Mouse (Mus musculus) limb, embryonic 13.5 days (tissue): ENCODE results near the gene 1700001C02Rik. TPM values are rescaled to one million over a fixed set of nuclear protein-coding genes. Genes with fewer than 3 reads are reported as not detected.

Experiments
- ATAC-seq: fragments of 200-750 bp; cut with Nextera tagmentation; 2 replicates; pipeline ENCODE4 v1.8.0; 2017; ENCODE audit warnings: low read depth, moderate number of reproducible peaks, moderate TSS enrichment; ENCODE audit not compliant: low FRiP score
- H3K27ac ChIP-seq: fragments of 300-500 bp; sonication (generic); 2 replicates; pipeline ENCODE4 v1.5.1; 2015; ENCODE audit warnings: inconsistent platforms, mild to moderate bottlenecking, moderate library complexity
- H3K27me3 ChIP-seq: fragments of 300-500 bp; sonication (generic); 2 replicates; pipeline ENCODE4 v1.6.1; 2015; ENCODE audit warnings: mild to moderate bottlenecking, inconsistent platforms
- H3K36me3 ChIP-seq: fragments of 300-500 bp; sonication (generic); 2 replicates; pipeline ENCODE4 v1.6.1; 2015; ENCODE audit warnings: inconsistent platforms, mild to moderate bottlenecking, moderate library complexity
- H3K4me1 ChIP-seq: fragments of 300-500 bp; sonication (generic); 2 replicates; pipeline ENCODE4 v1.6.1; 2015; ENCODE audit warnings: inconsistent platforms
- H3K4me2 ChIP-seq: fragments of 300-500 bp; sonication (generic); replicated peaks from 2 replicates; pipeline ENCODE4 v1.6.1; 2015; ENCODE audit warnings: inconsistent platforms, mild to moderate bottlenecking, moderate library complexity
- H3K4me3 ChIP-seq: fragments of 300-500 bp; sonication (generic); 2 replicates; pipeline ENCODE4 v1.5.1; 2015; ENCODE audit warnings: moderate library complexity, mild to moderate bottlenecking, inconsistent platforms
- H3K9ac ChIP-seq: fragments of 300-500 bp; sonication (generic); 2 replicates; pipeline ENCODE4 v1.6.1; 2015; ENCODE audit warnings: mild to moderate bottlenecking, inconsistent platforms
- H3K9me3 ChIP-seq: fragments of 300-500 bp; sonication (generic); 2 replicates; pipeline ENCODE4 v1.6.1; 2016; ENCODE audit warnings: inconsistent platforms
- WGBS: fragments of 180-500 bp; shearing (Covaris S2); methylation state at CpG from one replicate; pipeline ENCODE4 v1.1.7; 2015; 5-methylcytosine and 5-hydroxymethylcytosine counted together
- polyA plus RNA-seq: library from polyadenylated mRNA; unstranded; fragments of >200 nt; fragmentation: Nextera tagmentation; extraction: Ambion mirVana; gene quantifications from 2 replicates; pipeline ENCODE4 v1.2.1, GENCODE M21; 2015

1700001C02Rik gene
- polyA plus RNA-seq, 1 experiment from 2014 or later: not detected

DNA sequence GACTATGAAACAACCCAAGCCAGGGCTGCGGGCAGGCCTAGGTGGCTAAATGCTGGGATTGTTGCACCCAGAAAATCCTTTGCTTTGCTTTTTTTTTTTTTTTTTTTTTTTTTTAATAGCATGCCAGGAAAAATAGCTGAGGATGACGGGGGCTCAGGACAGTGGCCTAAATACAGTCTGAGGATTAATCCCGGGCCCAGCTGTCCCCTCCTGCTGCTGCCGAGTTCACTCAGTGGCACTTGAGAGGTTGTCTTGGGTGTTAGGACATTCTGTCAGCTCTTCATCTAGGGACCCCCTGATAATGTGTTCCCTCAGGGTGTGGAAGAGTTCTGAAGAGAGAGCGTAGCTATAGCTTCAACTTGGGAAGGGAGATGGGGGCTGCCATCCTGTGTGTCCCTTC is 61.3 kb downstream of the 1700001C02Rik start:
- Histone ChIP-seq H3K27me3 (peaks cover 13% of the 10 kb centered on the region; the same call in 1 of the 2 replicates), H3K9me3 (no peaks in the 10 kb centered on the region), H3K27ac (no peak overlapping the region), H3K4me3 (no peak overlapping the region), H3K9ac (no peak overlapping the region), H3K4me1 (peaks cover 13% of the 10 kb centered on the region; the same call in 1 of the 2 replicates), H3K4me2 (no peak overlapping the region), H3K36me3 (no peaks in the 10 kb centered on the region)
- ATAC-seq: no peak
- WGBS: 70% methylated on average over 5 of the region's 5 CpGs

DNA sequence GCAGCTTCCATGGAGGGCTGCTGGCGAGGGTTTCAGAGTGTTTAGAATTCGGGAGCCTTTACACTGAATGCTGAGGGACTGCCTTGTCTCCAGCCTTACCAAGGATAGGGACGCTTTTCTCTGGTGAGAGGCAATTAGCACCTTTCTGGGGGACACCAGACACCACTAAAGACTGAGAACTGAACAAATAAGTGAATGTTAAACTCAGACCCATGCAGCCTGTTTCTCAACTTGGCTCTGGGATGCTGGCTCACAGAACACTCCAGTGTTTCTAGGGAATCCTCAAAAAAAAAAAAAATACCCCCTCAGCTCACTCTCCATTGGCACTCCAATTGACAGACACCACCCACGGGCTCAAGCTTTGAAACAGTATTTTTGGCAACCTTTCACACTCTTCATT is 63.1 kb downstream of the 1700001C02Rik start:
- H3K27ac ChIP-seq: no peak overlapping the region
- 25% methylated on average over 4 of the region's 4 CpGs for WGBS
- no peak overlapping the region for H3K4me3 ChIP-seq
- no peaks in the 10 kb centered on the region for H3K9me3 ChIP-seq
- no peak overlapping the region for H3K4me2 ChIP-seq
- no peak overlapping the region for H3K9ac ChIP-seq
- H3K36me3 ChIP-seq: no peaks in the 10 kb centered on the region
- peaks cover 13% of the 10 kb centered on the region; the same call in 1 of the 2 replicates for H3K4me1 ChIP-seq
- H3K27me3 ChIP-seq: peaks cover 13% of the 10 kb centered on the region; the same call in 1 of the 2 replicates
- ATAC-seq: no peak

Other genes starting within 250 kb of the 1700001C02Rik start
- gene Selenoi, start 233.5 kb upstream of the 1700001C02Rik start, polyA plus RNA-seq: 17.5 and 18.7 TPM in 2 replicates
- gene Drc1, start 184.7 kb upstream of the 1700001C02Rik start, polyA plus RNA-seq: 0.19 and 0.62 TPM in 2 replicates
- gene Otof, start 4.1 kb upstream of the 1700001C02Rik start, polyA plus RNA-seq: 0.45 and 0.60 TPM in 2 replicates
- gene Cib4, start 79.8 kb downstream of the 1700001C02Rik start, polyA plus RNA-seq: 0.25 and 0.26 TPM in 2 replicates
- gene Kcnk3, start 122.1 kb downstream of the 1700001C02Rik start, polyA plus RNA-seq: 0.49 and 0.66 TPM in 2 replicates
- gene Slc35f6, start 181.9 kb downstream of the 1700001C02Rik start, polyA plus RNA-seq: 27.4 and 27.5 TPM in 2 replicates
- gene Cenpa, start 200.7 kb downstream of the 1700001C02Rik start, polyA plus RNA-seq: 315 and 317 TPM in 2 replicates
- 5.1 and 5.9 TPM in 2 replicates for gene Dpysl5, start 245.5 kb downstream of the 1700001C02Rik start, polyA plus RNA-seq